Mouse (Mus musculus): ENCODE results near the gene Ccdc154.
"Not testable (repeated sequence)": the region's sequence is repeated elsewhere in the genome, so short reads cannot be mapped to it uniquely, and the experiment has no call there.

Gene Ccdc154

DNA sequence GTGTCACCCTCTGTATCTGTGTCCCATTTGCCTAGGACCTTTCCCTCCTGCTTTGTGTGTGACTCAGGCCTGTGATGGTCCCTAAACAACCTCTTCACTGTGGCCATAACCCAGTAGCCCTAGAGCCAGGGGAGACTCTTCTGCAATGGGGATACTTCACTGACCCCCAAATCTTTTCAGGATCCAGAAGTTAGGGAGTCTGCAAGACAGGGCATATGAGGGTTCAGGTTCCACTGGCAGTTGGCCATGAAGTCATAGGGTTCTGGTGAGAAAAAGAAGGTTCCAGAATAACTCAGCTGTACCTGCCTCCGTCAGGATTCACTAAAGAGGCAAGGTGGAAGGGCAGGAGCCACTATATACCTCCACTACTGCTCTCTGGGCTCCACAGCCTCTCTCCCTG, at the start of gene Ccdc154:
Gene Ccdc154, plus strand, starts transcription at position 301 of the 400 bp plus-strand sequence.
- DNase-seq (ENCODE audit: low read depth, low spot score), result no peak

DNA sequence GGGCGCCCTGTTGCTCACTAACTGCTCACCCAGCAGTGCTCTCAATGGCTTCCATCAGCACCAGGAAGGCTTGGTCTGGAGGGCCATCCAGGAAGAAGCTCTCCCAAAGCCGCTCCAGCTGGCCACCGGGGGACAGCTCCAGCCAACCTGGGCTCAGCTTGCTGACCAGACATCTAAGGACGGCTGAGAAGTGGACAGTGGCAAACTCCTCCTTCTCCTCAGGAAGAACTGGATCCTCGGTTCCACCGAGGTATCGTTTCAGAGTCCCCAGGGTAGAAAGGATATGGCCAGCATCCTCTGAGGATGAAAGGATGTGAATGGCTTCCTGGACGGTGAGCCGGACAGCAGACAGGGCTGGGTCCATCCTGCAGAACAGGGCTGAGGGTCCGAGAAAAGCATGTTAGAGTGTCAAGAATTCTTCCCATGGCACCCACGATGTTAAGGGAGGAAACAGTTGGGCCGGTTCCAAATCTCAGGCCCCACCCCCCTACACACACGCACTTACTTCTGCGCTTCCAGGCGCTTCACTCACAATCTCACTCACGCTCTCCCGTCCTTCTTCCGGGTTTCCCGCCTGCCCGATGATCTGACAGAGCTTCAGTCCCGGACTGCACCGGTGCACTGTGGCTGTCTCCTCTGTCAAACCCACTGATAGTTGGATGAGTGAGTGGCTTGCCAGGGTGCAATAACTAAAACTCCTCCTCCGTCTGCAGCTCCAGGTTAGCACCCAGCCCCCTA, 47.2 kb upstream of the Ccdc154 start:
- DNase-seq (ENCODE audit: low read depth, low spot score), result peak; percentile 15

DNA sequence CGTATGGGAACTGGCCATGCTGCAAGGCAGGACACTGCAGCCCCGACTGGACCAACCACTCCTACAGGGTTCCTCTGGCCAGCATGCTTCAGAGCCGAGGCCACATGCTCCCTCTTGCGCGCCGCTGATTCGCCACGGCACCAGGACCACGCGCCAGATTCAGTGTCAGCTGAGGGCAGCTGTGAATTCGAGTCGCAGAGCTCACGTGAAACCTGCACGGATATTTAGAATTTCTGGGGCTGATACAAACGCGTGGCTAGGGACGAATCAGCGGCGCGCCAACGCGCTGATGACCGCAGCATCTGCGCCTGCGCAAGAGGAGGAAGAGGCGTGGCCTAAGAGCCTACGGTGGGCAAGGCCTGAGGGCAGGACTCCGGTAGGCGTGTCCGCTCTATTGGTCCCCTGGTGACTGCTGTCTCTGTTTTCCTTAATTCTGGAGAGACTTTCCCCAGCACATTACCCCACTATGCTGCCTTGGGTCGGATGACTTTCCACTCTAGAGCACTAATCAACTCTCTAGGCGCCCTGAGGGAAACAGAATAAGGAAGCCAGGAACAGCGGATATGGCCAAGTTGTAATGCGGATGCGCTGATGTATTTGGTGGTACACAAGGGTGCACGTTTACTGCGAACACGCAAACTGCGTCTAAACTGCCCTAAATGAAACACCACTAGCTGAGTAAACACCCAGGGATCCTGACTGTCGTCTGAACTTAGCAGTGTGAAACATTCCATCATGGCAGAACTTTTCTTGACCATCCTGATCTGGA, 46.4 kb upstream of the Ccdc154 start, which contains the start of gene Telo2:
Gene Telo2, minus strand, starts transcription at position 304 of the 769 bp plus-strand sequence.
- DNase-seq (ENCODE audit: low read depth, low spot score), result peak; percentile 86

DNA sequence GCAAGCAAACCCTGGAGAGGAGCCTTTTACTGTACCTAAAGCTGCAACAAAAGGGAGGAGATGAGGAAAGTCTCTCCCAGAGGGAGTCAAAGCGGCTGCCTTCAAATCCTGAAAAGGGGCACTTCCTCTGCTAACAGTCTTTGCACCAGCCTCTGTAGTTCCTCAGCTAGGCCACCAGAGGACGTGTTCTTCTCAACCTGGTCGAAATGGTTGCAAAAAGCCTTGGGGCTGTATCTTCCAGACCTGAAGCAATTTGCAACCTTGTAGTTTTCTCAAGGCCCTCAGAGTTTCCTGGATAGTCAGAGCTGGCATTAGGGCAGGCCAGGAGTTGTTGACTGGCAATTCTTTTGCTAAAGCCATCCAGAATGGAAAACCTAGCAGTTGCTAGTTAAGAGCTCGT, 45.0 kb upstream of the Ccdc154 start:
- peak; percentile 15 for DNase-seq (ENCODE audit: low read depth, low spot score)

DNA sequence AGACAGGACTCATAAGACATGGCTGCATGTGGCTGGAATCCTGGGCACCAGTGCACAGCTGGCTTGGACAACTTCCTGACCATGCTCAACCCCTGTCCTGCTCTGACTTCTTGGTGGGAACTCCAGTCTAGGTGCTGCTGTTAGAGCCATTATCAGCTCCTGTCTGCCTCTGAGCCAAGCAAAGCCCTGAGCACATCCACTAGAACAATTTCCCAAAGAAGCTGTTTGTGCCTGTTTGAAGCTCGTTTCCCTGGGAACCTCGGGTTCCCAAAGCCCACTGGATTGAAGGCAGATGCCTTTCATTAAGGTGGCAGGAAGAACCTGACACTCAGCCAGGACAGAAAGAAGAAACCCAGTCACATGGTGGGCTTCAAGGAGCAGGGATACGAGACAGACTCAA, 41.9 kb upstream of the Ccdc154 start, which contains the start of gene Ptx4:
Gene Ptx4, plus strand, starts transcription at position 355 of the 400 bp plus-strand sequence.
- no peak for DNase-seq (ENCODE audit: low read depth, low spot score)

DNA sequence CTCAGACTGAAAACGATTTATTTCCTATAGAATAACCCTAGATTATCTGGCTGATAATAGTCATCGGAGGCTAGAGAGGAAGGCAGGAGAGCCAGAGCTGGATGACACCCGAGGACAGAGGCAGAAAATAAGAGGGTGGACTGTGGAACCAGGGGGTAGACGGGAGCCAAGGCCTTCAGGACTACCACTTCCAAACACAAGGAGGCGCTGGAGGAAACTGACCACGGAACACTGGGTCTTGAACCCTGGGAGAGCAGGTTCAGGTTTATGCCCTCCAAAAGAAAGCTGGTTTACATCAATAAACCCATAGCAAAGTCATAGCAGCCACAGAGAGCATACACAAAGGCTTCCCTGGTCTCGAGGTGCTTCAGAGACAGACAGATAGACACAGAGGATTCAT, 38.3 kb upstream of the Ccdc154 start:
- no peak for DNase-seq (ENCODE audit: low read depth, low spot score)

DNA sequence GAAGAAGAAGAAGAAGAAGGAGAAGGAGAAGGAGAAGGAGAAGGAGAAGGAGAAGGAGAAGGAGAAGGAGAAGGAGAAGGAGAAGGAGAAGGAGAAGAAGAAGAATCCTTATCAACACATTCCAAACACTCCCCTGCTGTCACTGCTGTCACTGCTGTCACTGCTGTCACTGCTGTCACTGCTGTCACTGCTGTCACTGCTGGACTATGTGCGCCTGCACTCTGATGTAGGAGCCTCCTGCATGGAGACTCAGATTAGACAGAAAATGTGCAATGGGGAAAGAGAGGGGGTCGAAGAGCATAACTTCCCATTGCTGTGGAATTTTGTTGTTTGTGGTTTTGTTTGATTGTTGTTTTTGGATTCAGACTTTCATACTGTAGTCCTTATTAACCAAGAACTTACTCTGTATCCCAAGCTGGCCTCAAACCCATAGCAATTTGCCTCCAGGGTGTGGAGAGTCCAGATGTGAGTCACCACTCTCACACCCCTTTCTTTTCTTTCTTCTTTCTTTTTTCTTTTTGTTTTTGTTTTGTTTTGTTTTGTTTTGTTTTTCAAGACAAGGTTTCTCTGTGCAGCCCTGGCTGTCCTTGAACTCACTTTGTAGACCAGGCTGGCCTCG, 36.7 kb upstream of the Ccdc154 start:
- not testable (repeated sequence) for DNase-seq (ENCODE audit: low read depth, low spot score)

DNA sequence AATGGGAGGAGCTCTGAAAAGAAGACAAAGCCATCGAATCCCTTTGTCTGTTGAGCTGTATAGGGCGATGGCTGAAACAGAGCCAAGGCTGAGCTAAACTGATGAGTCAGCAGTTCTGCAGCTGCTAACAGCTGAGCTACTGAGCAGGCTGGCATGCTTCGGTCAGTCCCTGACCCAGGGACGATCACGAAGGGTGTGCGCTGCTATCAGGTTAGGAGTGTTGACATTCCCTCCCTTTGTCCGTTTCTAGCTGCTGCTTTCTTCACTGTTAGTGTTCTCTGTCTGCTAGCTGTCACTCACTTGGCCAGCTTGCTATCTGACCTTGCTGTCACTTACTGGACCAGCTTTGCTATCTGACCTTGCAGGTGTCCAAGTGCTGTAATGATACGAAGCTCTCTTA, 35.2 kb upstream of the Ccdc154 start:
- peak; percentile 13 for DNase-seq (ENCODE audit: low read depth, low spot score)

DNA sequence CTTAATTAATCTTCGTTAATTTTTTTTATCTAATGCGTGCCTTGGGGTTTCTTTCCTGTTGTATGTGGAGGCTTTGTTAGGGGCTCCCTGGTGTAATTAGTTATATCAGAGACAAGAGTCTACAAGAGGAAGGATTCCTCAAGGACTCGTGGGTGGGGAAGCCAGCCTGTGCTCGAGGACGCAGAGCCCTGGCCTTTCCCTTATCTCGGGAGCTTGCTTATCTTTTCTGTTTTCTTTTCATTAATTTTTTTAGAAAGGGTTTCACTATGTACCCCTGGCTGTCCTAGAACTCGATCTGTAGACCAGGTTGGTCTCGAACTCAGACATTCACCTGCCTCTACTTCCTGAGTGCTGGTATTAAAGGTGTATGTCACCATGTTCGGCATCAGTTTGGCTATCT, 34.6 kb upstream of the Ccdc154 start:
- no peak for DNase-seq (ENCODE audit: low read depth, low spot score)

DNA sequence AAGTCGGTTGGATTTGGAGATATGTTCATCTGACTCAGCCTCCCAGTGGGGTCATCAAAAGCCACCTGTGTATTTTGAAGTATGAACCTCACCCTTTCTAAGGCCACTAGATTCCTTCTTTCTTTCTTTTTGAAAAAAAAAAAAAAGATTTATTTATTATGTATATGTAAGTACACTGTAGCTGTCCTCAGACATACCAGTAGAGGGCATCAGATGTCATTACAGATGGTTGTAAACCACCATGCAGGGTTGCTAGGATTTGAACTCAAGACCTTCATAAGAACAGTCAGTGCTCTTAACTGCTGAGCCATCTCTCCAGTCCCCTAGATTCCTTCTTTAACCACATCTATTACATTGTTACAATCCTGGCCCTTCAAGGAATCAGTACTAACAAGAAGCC, 32.2 kb upstream of the Ccdc154 start:
- no peak for DNase-seq (ENCODE audit: low read depth, low spot score)

DNA sequence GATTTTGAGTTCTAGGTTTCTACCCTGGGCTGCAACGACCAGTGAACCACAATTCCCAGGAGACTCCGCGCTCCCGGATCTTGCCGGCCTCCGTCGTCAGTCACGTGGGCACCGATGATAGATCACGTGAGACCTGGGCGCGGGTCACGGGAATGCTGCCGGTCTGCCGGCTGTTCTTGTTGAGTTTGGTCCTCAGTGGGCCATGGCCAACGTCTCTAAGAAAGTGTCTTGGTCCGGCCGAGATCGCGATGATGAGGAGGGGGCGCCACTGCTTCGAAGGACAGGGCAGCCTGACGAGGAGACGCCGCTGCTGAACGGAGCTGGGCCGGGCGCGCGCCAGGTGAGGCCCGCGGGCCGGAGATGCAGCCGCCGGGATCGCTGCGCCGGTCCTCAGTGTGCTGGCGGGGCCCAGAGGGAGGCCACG, 29.0 kb upstream of the Ccdc154 start, which contains the start of gene Clcn7:
Gene Clcn7, plus strand, starts transcription at position 117 of the 424 bp plus-strand sequence.
- DNase-seq (ENCODE audit: low read depth, low spot score), result peak; percentile 83

DNA sequence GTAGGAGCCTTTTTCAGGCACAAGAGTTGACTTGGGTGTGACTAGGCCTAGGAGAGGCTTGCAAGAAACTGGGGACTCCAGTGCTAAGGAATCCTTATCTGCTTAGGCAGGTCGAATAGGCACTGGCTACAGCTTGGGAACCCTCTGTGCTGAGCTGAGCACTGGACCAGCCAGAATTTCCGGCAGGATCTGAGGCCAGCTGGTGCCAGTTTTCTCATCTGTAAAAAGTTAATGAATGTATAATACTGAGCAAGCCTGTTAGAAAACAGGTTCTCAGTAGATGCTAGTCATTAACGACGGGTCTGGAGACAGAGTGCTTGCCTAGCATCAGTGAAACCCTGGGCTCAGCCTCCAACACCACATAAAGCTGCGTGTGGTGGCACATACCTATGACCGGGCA, 26.6 kb upstream of the Ccdc154 start:
- no peak for DNase-seq (ENCODE audit: low read depth, low spot score)

DNA sequence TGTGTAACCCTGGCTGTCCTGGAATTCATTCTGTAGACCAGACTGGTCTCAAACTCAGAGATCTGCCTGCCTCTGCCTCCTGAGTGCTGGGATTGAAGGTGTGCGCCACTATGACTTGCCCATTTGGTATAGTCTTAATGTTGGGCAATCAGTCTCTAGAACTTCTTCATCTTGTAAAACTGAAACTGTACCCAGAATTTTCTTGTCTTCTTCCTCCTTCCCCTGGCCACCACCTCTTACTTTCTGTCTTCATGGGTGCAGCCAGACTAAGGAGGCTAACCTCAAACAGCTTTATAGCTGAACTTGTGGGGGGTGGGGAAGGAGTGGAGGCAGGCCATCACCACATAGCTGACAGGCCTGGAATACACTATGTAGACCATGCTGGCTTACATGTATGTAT, 23.5 kb upstream of the Ccdc154 start:
- no peak for DNase-seq (ENCODE audit: low read depth, low spot score)

DNA sequence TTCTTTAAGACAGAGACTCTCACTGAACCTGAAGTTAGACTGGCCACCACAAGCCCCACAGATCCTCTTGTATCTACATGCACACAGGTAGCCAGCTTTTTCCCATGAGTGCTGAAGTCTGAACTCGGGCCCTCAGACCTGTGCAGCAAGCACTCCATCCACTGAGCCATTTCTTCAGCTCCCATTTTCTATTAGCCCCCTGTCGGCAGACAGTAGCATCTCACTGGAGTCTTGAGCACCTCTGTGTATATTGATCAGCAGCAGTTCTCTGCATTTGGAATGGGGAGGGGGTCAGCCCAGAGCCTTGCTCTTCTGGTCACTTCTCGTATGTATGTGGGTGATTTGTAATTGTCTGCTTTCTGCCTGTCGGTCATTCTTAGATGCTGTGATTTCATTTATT, 22.3 kb upstream of the Ccdc154 start:
- no peak for DNase-seq (ENCODE audit: low read depth, low spot score)

DNA sequence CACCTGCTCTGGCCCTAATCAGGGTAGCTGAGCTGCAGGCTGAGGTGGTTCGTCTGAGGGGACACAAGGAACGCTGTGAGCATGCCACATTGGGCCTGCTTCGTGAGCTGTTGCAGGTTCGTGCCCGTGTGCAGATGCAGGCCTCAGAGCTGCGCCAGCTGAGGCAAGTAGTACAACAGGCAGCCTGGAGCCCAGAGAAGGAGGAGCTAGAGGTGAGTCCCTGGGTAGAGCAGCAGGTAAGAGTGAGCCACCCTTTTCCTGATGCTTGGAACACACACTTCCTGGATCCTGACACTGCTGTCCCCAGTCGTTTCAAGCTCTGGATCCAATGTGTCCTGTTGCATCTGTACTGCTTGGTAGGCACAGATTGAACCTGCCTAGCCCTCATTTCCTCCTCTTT, 1.1 kb downstream of the Ccdc154 start:
- DNase-seq (ENCODE audit: low read depth, low spot score), result no peak

DNA sequence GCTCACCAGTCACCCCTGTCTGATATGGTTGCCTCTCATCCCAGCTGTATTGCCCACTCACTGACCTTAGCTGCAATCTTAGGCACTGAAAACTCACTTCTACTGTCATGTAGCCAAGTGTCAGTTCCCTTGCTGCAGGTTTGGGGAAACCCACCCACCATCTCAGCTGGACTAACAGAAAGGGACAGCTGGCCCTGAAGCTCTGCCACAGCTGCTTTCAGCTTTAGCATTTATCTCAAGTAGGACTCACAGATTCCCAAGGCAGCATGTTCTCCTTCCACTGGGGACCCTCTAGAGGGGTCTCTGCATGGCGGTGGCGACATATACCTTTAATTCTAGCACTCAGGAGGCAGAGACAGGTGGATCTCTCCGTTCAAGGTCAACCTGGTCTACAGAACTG, 2.5 kb downstream of the Ccdc154 start:
- no peak for DNase-seq (ENCODE audit: low read depth, low spot score)

DNA sequence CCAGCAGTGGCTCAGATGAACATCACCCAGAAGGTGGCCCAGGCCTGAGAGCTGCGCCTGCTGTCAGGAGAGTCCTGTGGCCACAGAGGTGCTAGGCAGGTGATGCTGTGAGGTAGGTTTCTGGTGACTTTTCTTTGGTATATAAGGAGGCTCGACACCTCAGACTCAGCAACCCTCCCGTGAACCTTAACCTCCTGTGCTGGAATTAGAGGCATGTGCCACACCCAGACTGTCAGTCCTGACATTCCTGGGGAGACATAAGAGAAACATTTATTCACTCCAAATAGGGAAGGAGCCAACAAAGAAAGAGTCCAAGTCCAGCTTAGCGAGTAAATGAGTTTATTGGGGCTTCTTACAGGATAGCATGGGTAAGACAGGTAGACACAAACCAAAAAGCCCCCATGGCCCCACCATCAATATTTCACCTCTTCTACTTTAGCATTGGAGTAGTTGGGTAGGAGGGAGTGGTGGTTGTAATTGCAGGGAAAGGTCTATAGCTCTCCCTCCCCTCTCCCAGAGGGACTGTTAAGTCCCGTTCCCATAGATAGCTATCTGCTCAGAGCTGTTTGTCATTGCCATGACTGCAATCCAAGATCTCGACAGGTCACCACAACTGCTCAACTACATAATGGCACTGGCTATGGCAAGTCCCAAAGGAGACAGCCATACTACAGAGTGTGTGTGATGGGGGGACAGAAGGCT, 3.9 kb downstream of the Ccdc154 start:
- no peak for DNase-seq (ENCODE audit: low read depth, low spot score)

DNA sequence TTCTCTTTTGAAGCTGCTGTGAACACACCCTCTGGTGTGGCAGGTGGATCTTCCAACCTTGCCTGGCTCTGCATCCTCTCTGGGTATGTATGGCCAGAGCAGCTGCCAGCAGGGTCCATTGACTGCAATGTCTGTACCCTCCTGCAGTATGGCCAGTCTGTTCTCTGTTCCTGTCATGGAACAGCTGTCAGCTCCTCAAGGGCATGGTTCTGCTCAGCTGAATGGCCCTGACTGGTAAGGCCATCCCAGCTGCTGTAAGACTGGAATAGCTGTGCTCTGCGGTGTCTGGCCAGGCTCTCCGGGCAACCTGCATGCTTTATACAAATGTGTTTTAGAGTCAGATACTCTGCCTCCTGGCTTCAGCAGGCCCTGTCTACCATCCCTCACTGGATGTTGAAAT, 7.4 kb downstream of the Ccdc154 start:
- DNase-seq (ENCODE audit: low read depth, low spot score), result no peak

DNA sequence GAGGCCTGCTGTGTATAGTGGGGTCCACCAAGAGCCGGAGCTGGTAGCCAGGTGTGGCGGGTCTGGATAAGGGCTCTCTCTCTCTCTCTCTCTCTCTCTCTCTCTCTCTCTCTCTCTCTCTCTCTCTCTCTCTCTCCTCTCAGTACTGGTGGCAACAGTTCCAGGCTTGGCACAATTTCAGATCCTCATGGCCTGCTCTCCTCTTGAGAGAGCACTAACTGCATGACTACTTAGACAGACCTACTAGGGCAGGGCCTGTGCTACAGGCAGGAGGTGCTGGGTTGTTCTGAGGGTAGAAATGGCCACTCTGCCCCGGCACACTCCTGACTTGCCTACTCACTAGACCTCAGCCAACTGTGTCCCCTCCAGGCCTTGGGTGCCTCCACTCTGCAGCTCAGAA, 10.3 kb downstream of the Ccdc154 start:
- no peak for DNase-seq (ENCODE audit: low read depth, low spot score)

DNA sequence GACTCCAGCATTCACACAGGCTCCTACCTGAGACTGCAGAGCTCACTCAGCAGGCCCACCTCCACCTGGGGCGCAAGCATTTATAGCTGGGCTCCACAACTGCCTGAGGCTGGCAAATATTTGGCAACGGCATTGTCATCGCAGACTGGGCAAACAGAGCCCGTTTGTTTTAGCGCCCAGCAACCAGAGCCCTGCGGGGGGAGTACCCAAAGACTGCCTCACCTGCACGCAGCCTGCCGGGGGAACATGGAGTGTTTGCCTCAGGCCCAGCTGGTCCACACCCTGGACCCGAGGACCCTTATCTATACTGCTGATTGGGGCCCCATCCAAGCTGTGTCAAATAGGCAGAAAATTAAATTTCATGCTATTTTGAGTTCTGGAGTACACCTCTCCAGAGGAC, 13.2 kb downstream of the Ccdc154 start, which contains the start of gene Gm38655:
Gene Gm38655, minus strand, starts transcription at position 61 of the 400 bp plus-strand sequence.
- no peak for DNase-seq (ENCODE audit: low read depth, low spot score)

DNA sequence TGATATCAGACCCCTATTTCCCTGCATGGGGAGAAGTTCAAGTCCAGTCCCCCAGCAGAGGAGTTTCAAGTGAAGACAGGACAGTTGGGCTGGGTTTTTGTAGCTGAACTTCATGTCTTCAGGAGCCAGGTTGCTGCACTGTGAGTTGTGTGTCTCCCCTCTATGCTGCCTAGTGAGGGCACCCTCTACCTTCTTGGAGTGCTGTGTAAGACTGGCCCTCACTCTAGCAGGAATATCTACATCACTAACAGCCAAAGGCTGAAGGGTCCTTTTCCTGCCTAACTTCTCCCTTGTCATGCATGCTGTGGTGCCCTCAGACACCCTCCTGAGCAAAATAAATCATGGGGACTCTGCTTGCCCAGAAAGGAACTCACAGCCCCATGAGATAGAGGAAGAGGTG, 21.0 kb downstream of the Ccdc154 start:
- DNase-seq (ENCODE audit: low read depth, low spot score), result no peak
